Mouse (Mus musculus): ENCODE data around the gene Stxbp3. TPM values are rescaled to one million over a fixed set of nuclear protein-coding genes. Genes with fewer than 3 reads are reported as not detected.
A peak's percentile ranks its signal among the peaks of the same experiment; 100 is the strongest.
"Not testable (repeated sequence)": the region's sequence is repeated elsewhere in the genome, so short reads cannot be mapped to it uniquely, and the experiment has no call there.

The Stxbp3 gene
- polyA plus RNA-seq, 1 experiment from 2014 or later: 23.1 TPM

GRCm38 (mm10) chr3:108879129-108879528, 38.8 kb upstream of the Stxbp3 start:
- H3K36me3 ChIP-seq: no peaks in the 10 kb centered on the region
- WGBS: 71% methylated on average over 2 of the region's 2 CpGs
- H3K9ac ChIP-seq (replicated peaks): no peak overlapping the region
- no peak overlapping the region for H3K4me3 ChIP-seq
- H3K4me2 ChIP-seq (replicated peaks): no peak overlapping the region
- ATAC-seq (ENCODE audit: low FRiP score, low read depth): 0 out of 2 replicates have a peak, but pooled peaks have one; percentile 16
- no peaks in the 10 kb centered on the region for H3K9me3 ChIP-seq
- no peaks in the 10 kb centered on the region for H3K27me3 ChIP-seq
- no peak overlapping the region for H3K27ac ChIP-seq (replicated peaks)
- peaks cover 8% of the 10 kb centered on the region for H3K4me1 ChIP-seq

- no peaks in the 10 kb centered on the region for H3K36me3 ChIP-seq
- H3K9ac ChIP-seq (replicated peaks): no peak overlapping the region
- H3K9me3 ChIP-seq: no peaks in the 10 kb centered on the region
- no peaks in the 10 kb centered on the region for H3K4me1 ChIP-seq
- H3K4me3 ChIP-seq: no peak overlapping the region
- no peak overlapping the region for H3K27ac ChIP-seq (replicated peaks)
- WGBS: 84% methylated on average over 6 of the region's 6 CpGs
- no peak for ATAC-seq (ENCODE audit: low FRiP score, low read depth)
- no peaks in the 10 kb centered on the region for H3K27me3 ChIP-seq
- H3K4me2 ChIP-seq (replicated peaks): no peak overlapping the region
Measured at GRCm38 (mm10) chr3:108870631-108871030, 30.3 kb upstream of the Stxbp3 start.

GRCm38 (mm10) chr3:108867449-108867848, 27.1 kb upstream of the Stxbp3 start:
- Histone ChIP-seq H3K9me3 (no peaks in the 10 kb centered on the region), H3K9ac (replicated peaks) (no peak overlapping the region), H3K4me2 (replicated peaks) (no peak overlapping the region), H3K4me3 (no peak overlapping the region), H3K27ac (replicated peaks) (no peak overlapping the region), H3K4me1 (no peaks in the 10 kb centered on the region), H3K27me3 (no peaks in the 10 kb centered on the region), H3K36me3 (no peaks in the 10 kb centered on the region)
- no peak for ATAC-seq (ENCODE audit: low FRiP score, low read depth)
- WGBS: 94% methylated on average over 3 of the region's 3 CpGs

DNA sequence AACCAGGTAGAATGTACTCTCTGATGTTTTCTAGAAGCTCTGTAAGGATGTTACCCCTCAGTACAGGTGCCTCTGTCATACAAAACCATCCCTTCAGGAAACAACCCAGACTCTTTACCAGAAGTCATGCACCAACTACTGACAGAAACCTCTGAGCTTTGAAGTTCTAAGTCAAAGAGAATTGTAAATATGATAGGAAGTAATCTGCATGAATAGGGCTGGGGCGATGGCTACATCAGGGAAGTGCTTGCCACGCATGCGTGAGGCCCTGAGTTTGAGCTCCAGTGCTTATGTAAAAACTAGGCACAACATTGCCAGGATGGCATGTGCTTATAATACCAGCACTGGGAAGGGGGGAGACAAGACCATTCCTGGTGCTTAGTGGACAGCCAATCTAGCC, 25.4 kb upstream of the Stxbp3 start:
- no peak overlapping the region for H3K4me2 ChIP-seq (replicated peaks)
- H3K4me1 ChIP-seq: no peaks in the 10 kb centered on the region
- no peaks in the 10 kb centered on the region for H3K27me3 ChIP-seq
- no peak overlapping the region for H3K9ac ChIP-seq (replicated peaks)
- no peak overlapping the region for H3K4me3 ChIP-seq
- WGBS: 84% methylated on average over 3 of the region's 3 CpGs
- H3K27ac ChIP-seq (replicated peaks): no peak overlapping the region
- H3K36me3 ChIP-seq: no peaks in the 10 kb centered on the region
- H3K9me3 ChIP-seq: no peaks in the 10 kb centered on the region
- no peak for ATAC-seq (ENCODE audit: low FRiP score, low read depth)

DNA sequence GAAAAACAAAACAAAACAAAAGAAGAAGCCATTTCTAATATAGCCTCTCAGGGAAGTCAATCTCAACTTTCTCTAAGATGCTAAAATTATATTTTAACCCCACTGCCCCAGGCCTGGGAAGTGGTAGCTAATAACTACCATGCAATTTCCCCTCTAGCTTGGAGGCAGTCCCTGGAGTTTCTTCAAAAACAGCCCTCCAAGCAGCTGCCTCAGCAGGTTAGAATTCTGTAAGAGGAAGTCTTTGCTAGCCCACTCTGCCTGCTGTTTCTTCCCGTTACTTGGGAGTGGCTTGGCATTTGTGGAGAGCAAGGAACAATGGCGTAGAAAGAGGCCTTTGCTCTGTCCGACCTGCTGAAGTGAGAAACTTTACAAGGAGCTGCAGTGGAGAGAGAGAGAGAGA, 24.8 kb upstream of the Stxbp3 start:
- H3K9ac ChIP-seq (replicated peaks): no peak overlapping the region
- no peaks in the 10 kb centered on the region for H3K27me3 ChIP-seq
- 35% methylated on average over 3 of the region's 3 CpGs for WGBS
- H3K4me1 ChIP-seq: no peaks in the 10 kb centered on the region
- no peaks in the 10 kb centered on the region for H3K36me3 ChIP-seq
- no peak overlapping the region for H3K4me2 ChIP-seq (replicated peaks)
- H3K4me3 ChIP-seq: no peak overlapping the region
- no peaks in the 10 kb centered on the region for H3K9me3 ChIP-seq
- no peak for ATAC-seq (ENCODE audit: low FRiP score, low read depth)
- H3K27ac ChIP-seq (replicated peaks): no peak overlapping the region

DNA sequence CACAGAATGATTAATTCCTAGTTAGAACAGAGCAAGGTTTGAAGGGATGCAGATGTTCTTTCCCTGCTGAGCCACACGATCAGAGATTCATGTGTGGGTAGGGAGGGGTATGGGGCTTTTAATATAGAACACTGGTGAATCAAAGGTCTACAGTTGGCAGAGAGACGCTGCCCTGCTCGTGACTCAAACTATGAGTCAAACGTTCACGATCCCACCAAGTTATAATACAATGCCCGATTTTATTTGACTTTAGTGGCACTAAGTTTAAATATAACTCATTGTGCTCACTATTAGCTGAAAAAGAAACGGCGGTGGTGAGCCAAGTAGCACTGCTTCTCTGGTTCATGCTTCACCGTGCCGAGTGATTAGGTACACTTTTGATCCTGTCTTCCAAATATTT, 22.8 kb upstream of the Stxbp3 start:
- no peak for ATAC-seq (ENCODE audit: low FRiP score, low read depth)
- Histone ChIP-seq H3K27ac (replicated peaks) (no peak overlapping the region), H3K9ac (replicated peaks) (no peak overlapping the region), H3K4me1 (peaks cover 9% of the 10 kb centered on the region), H3K9me3 (no peaks in the 10 kb centered on the region), H3K27me3 (no peaks in the 10 kb centered on the region), H3K4me2 (replicated peaks) (no peak overlapping the region), H3K4me3 (no peak overlapping the region), H3K36me3 (no peaks in the 10 kb centered on the region)
- 93% methylated on average over 10 of the region's 10 CpGs for WGBS

DNA sequence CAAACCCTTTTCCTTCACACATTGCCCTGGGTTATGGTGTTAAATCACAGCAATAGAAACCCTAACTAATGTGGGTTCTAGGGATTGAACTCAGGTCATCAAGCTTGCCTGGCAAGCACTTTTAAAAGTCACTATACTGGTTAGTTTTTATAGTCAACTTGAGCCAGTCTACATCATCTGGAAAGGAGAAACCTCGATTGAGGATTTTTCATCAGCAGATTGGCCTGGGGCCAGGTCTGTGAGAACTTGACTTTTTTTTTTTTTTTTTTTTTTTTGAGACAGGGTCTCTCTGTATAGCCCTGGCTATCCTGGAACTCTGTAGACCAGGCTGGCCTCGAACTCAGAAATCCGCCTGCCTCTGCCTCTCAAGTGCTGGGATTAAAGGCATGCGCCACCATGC, 22.0 kb upstream of the Stxbp3 start:
- H3K9ac ChIP-seq (replicated peaks); H3K27me3 ChIP-seq; ATAC-seq (ENCODE audit: low FRiP score, low read depth); H3K4me3 ChIP-seq; H3K27ac ChIP-seq (replicated peaks); H3K36me3 ChIP-seq; H3K4me2 ChIP-seq (replicated peaks); H3K9me3 ChIP-seq: not testable (repeated sequence)
- H3K4me1 ChIP-seq: peaks cover 11% of the 10 kb centered on the region
- 95% methylated on average over 4 of the region's 4 CpGs for WGBS

- no peak for ATAC-seq (ENCODE audit: low FRiP score, low read depth)
- no peak overlapping the region for H3K4me2 ChIP-seq (replicated peaks)
- no peaks in the 10 kb centered on the region for H3K9me3 ChIP-seq
- H3K9ac ChIP-seq (replicated peaks): no peak overlapping the region
- H3K27me3 ChIP-seq: no peaks in the 10 kb centered on the region; the same call in 1 of the 2 replicates
- H3K4me1 ChIP-seq: peaks cover 17% of the 10 kb centered on the region
- no peak overlapping the region for H3K27ac ChIP-seq (replicated peaks)
- H3K4me3 ChIP-seq: no peak overlapping the region
- no peaks in the 10 kb centered on the region for H3K36me3 ChIP-seq
- 78% methylated on average over 2 of the region's 2 CpGs for WGBS
Measured at GRCm38 (mm10) chr3:108860786-108861185, 20.5 kb upstream of the Stxbp3 start.

DNA sequence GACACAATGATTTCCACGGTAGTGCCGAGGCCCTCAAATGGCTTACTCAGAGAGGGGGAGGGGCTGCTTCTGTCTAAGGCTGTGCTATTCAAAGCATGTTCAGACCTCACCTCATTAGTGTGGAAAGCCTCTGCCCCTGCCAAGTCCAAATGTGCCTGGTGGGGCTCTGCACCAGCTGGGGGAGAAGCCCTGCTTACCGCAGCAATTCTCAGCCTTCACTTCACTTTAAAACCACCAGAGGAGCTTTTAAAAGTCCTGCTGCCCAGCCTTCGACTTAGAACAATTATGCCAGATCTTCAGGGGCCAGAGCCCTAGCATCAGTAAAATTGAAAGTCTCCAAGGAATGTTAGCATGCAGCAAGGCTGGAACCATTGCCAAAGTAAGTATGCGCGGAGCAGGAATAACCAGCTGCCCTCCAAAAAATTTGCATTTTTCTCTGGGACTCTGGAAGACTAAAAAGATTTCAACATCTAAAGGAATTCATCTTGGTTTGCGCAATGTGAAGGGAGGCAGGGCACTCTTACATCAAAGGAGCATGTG, 18.0 kb upstream of the Stxbp3 start:
- Histone ChIP-seq H3K4me2 (replicated peaks) (peak overlapping the region; percentile 29), H3K9ac (replicated peaks) (no peak overlapping the region), H3K27me3 (no peaks in the 10 kb centered on the region; the same call in 1 of the 2 replicates), H3K36me3 (no peaks in the 10 kb centered on the region), H3K9me3 (no peaks in the 10 kb centered on the region), H3K4me1 (peaks cover 25% of the 10 kb centered on the region), H3K4me3 (no peak overlapping the region), H3K27ac (replicated peaks) (peak overlapping the region; percentile 71)
- 18% methylated on average over 7 of the region's 7 CpGs for WGBS
- ATAC-seq (ENCODE audit: low FRiP score, low read depth): peak; percentile 91

DNA sequence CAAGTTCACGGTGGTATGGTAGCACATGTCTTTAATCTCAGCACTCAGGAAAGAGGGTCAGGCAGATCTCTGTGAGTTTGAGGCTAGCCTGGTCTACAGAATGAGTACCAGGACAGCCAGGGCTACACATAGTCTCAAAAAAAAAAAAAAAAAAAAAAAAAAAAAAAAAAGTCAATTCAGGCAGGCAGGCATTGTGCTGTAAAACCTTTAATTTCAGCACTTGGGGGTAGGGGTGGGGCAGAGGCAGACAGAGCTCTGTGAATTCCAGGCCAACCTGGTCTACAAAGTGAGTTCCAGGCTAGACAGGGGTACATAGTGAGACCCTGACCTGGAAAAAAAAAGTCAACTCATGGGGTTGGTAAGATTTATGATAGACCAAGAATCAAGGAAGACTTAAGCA, 17.4 kb upstream of the Stxbp3 start:
- WGBS: 67% methylated on average over 1 of the region's 1 CpGs
- Histone ChIP-seq H3K36me3 (no peaks in the 10 kb centered on the region), H3K9me3 (no peaks in the 10 kb centered on the region), H3K27me3 (no peaks in the 10 kb centered on the region; the same call in 1 of the 2 replicates), H3K4me2 (replicated peaks) (peak overlapping the region; percentile 29; the same call in 1 of the 2 replicates), H3K4me1 (peaks cover 25% of the 10 kb centered on the region), H3K27ac (replicated peaks) (peak overlapping the region; percentile 71), H3K9ac (replicated peaks) (no peak overlapping the region), H3K4me3 (no peak overlapping the region)
- peak; percentile 45 for ATAC-seq (ENCODE audit: low FRiP score, low read depth)

DNA sequence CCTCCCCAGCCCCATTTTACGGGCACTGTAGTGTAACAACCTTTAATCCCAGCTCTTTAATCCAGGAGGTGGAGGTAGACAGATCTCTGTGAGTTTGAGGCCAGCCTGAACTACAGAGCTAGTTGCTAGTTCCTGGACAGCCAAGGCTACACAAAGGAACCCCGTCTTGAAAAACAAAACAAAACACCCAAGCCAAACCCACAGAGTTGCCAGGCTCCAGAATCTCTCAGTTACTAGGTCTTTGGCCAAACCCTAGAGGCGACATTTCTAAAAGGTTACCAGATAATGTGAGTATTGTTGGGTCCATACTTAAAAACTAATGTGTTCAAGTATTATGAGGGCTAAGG, 16.8 kb upstream of the Stxbp3 start:
- no peaks in the 10 kb centered on the region; the same call in 1 of the 2 replicates for H3K27me3 ChIP-seq
- H3K4me2 ChIP-seq (replicated peaks): no peak overlapping the region
- WGBS: 22% methylated on average over 3 of the region's 3 CpGs

DNA sequence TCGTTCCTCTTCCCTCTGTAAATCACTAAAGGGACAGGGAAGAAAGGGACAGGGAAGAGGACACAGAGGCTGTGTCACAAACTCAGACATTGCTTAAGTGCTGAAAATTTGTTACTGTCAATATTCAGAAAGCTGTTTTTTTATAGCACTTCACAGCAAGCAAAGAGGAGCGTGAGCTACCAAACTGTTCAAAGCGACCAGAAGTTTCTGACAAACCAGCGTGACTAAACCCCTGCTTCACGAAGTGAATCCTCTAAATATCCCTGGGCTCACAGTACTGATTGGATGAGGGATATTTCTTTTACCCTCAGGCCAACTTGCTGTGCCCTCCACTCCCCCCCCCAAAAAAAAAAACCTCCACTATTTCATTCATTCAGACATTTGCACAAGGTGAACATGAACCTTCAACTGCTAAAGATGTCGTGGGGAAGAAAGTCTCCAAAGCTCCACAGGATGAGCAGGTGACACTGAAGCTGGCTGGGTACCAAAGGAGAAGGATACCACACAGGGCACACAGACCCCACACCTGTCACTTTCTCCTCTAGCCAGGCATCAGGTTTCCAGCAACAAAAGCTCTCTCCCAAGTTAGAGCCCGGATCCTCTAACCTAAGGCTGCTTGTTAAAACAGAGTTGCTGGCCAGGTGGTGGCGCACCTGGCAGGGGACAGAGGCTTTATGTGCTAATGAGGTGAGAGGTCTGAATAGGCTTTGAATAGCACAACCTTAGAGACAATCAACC, 16.2 kb upstream of the Stxbp3 start:
- Histone ChIP-seq H3K4me3 (no peak overlapping the region), H3K36me3 (no peaks in the 10 kb centered on the region), H3K9me3 (no peaks in the 10 kb centered on the region), H3K27ac (replicated peaks) (no peak overlapping the region), H3K4me2 (replicated peaks) (no peak overlapping the region), H3K27me3 (no peaks in the 10 kb centered on the region; the same call in 1 of the 2 replicates), H3K9ac (replicated peaks) (no peak overlapping the region), H3K4me1 (peaks cover 25% of the 10 kb centered on the region)
- no peak for ATAC-seq (ENCODE audit: low FRiP score, low read depth)
- whole genome bisulfite sequencing: 37% methylated on average over 8 of the region's 8 CpGs

More for the DNA sequence above, 16.8 kb upstream of the Stxbp3 start:
- peaks cover 25% of the 10 kb centered on the region for H3K4me1 ChIP-seq
- H3K9ac ChIP-seq (replicated peaks): no peak overlapping the region
- no peak overlapping the region for H3K4me3 ChIP-seq
- H3K36me3 ChIP-seq: no peaks in the 10 kb centered on the region
- ATAC-seq (ENCODE audit: low FRiP score, low read depth): no peak
- H3K9me3 ChIP-seq: no peaks in the 10 kb centered on the region
- H3K27ac ChIP-seq (replicated peaks): no peak overlapping the region
